ENCODE assay signal across 1 mouse cellular context in the genomic region with DNA sequence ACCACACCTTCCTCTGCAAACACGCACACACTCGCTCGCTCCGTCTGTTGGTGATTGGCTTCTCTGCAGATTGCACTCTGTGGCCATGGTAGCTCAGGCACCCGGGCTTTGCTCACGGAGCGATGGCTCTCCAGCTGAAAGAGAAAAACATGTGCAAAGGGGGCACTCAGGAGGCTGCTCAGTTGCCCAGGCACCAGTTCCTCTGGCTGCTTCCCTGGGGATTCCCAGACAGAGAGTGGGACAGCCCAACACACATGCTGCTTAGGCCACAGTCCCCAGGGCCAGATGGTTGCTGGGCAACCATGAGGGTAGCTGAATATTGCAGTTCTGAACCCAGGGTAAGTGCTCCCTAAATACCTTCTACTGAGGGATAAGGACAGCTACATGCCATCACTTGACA.
TF ChIP-seq lines count a peak whose summit lies in the region.

No protein-coding gene starts in this region.

TF ChIP-seq in CH12.LX, 34 proteins besides CTCF, POLR2A, EP300 and RAD21:
- TF ChIP-seq RCOR1 (conservative IDR thresholded peaks at IDR 0.05; ENCODE audit: low read depth, low read length) (no peak), ZC3H11A (IDR thresholded peaks at IDR 0.05; ENCODE audit: low read depth, low read length) (no peak), POLR2AphosphoS2 (IDR thresholded peaks at IDR 0.05; ENCODE audit: low read depth, low read length) (no peak), MYC (IDR thresholded peaks at IDR 0.05; ENCODE audit: low read depth, low read length) (peak; percentile 56; the same call in 1 of the 2 replicates), USF1 (IDR thresholded peaks at IDR 0.05; ENCODE audit: low read depth, low read length) (no peak), MXI1 (IDR thresholded peaks at IDR 0.05; ENCODE audit: low read depth, low read length) (peak; percentile 53; the same call in 1 of the 2 replicates), ZMIZ1 (IDR thresholded peaks at IDR 0.05; ENCODE audit: low read depth, low read length) (peak; percentile 32; the same call in 1 of the 2 replicates), JUN (IDR thresholded peaks at IDR 0.05; ENCODE audit: insufficient read depth, low read depth, low read length) (no peak), USF2 (conservative IDR thresholded peaks at IDR 0.05; ENCODE audit: low read depth, low read length) (no peak), KAT2A (IDR thresholded peaks at IDR 0.05; ENCODE audit: insufficient replicate concordance, low read length) (no peak), PAX5 (IDR thresholded peaks at IDR 0.05; ENCODE audit: low read length) (no peak), GABPA (IDR thresholded peaks at IDR 0.05; ENCODE audit: insufficient replicate concordance, low read depth, low read length) (no peak), HCFC1 (IDR thresholded peaks at IDR 0.05; ENCODE audit: low read depth, low read length) (no peak), TBP (conservative IDR thresholded peaks at IDR 0.05; ENCODE audit: low read depth, low read length) (no peak), E2F4 (IDR thresholded peaks at IDR 0.05; ENCODE audit: insufficient replicate concordance, low read depth, low read length) (no peak), MEF2A (IDR thresholded peaks at IDR 0.05; ENCODE audit: borderline replicate concordance, low read depth, low read length) (no peak), MAFK (IDR thresholded peaks at IDR 0.05; ENCODE audit: insufficient replicate concordance, low read length) (no peak), SMC3 (IDR thresholded peaks at IDR 0.05; ENCODE audit: low read depth, low read length) (0 out of 2 replicates have a peak, but pooled peaks have one; percentile 7), TCF12 (IDR thresholded peaks at IDR 0.05; ENCODE audit: low read depth, low read length) (no peak), UBTF (IDR thresholded peaks at IDR 0.05; ENCODE audit: low read depth, low read length) (no peak), BHLHE40 (IDR thresholded peaks at IDR 0.05; ENCODE audit: low read depth, low read length) (peak; percentile 62), NELFE (IDR thresholded peaks at IDR 0.05; ENCODE audit: low read depth, low read length) (no peak), NRF1 (IDR thresholded peaks at IDR 0.05; ENCODE audit: low read depth, low read length) (peak; percentile 14; the same call in 1 of the 2 replicates), ELF1 (IDR thresholded peaks at IDR 0.05; ENCODE audit: low read depth, low read length) (no peak; the same call in 1 of the 2 replicates), MAX (IDR thresholded peaks at IDR 0.05; ENCODE audit: low read length) (no peak), CHD2 (IDR thresholded peaks at IDR 0.05; ENCODE audit: low read length) (no peak), ETS1 (conservative IDR thresholded peaks at IDR 0.05; ENCODE audit: low read depth, low read length) (peak; percentile 71), CHD1 (IDR thresholded peaks at IDR 0.05; ENCODE audit: low read depth, low read length) (no peak), JUND (conservative IDR thresholded peaks at IDR 0.05; ENCODE audit: low read depth, low read length) (no peak), SIN3A (IDR thresholded peaks at IDR 0.05; ENCODE audit: low read length) (peak; percentile 77), IRF4 (IDR thresholded peaks at IDR 0.05; ENCODE audit: low read depth, low read length) (peak; percentile 60), MAZ (IDR thresholded peaks at IDR 0.05; ENCODE audit: low read depth, low read length) (no peak), ZNF384 (IDR thresholded peaks at IDR 0.05; ENCODE audit: low read depth, low read length) (no peak), ZKSCAN1 (IDR thresholded peaks at IDR 0.05; ENCODE audit: borderline replicate concordance, low read depth, low read length) (no peak)
